Mouse (Mus musculus) liver, postnatal 0 days (tissue): ENCODE data around the gene Xrcc4. TPM values are rescaled to one million over a fixed set of nuclear protein-coding genes. Genes with fewer than 3 reads are reported as not detected.

Experiments
- ATAC-seq: fragments of 200-750 bp; cut with Nextera tagmentation; 2 replicates; pipeline ENCODE4 v1.8.0; 2017; ENCODE audit warnings: mild to moderate bottlenecking, moderate library complexity
- DNase-seq: peaks from one replicate; pipeline ENCODE4 v3.0.0-alpha.2; 2016
- H3K27ac ChIP-seq: fragments of 300-500 bp; sonication (generic); 2 replicates; pipeline ENCODE4 v1.5.1; 2014; ENCODE audit warnings: antibody characterized with exemption, moderate library complexity, mild to moderate bottlenecking, low read depth
- H3K27me3 ChIP-seq: fragments of 300-500 bp; sonication (generic); 2 replicates; pipeline ENCODE4 v1.6.1; 2014; ENCODE audit warnings: low read length, control low read depth, mixed read lengths; ENCODE audit not compliant: insufficient read depth
- H3K36me3 ChIP-seq: fragments of 300-500 bp; sonication (generic); replicated peaks from 2 replicates; pipeline ENCODE4 v1.6.1; 2014; ENCODE audit warnings: mild to moderate bottlenecking, control low read depth, low read length, moderate library complexity, mixed read lengths; ENCODE audit not compliant: insufficient read depth
- H3K4me1 ChIP-seq: fragments of 300-500 bp; sonication (generic); 2 replicates; pipeline ENCODE4 v1.6.1; 2014; ENCODE audit warnings: antibody characterized with exemption, mild to moderate bottlenecking, control low read depth; ENCODE audit not compliant: insufficient read depth
- H3K4me2 ChIP-seq: fragments of 300-500 bp; sonication (generic); 2 replicates; pipeline ENCODE4 v1.6.1; 2014; ENCODE audit warnings: low read depth, mild to moderate bottlenecking, low read length, moderate library complexity, mixed read lengths
- H3K4me3 ChIP-seq: fragments of 300-500 bp; sonication (generic); 2 replicates; pipeline ENCODE4 v1.5.1; 2014; ENCODE audit warnings: low read depth, low read length
- H3K9ac ChIP-seq: fragments of 300-500 bp; sonication (generic); replicated peaks from 2 replicates; pipeline ENCODE4 v1.6.1; 2014; ENCODE audit warnings: mild to moderate bottlenecking, moderate library complexity
- H3K9me3 ChIP-seq: fragments of 300-500 bp; sonication (generic); 2 replicates; pipeline ENCODE4 v1.6.1; 2016; ENCODE audit warnings: mild to moderate bottlenecking, control low read depth, low read length, mixed read lengths
- CTCF ChIP-seq: sonication (generic); IDR thresholded peaks from 2 replicates; pipeline ENCODE4 v1.5.1; 2016; ENCODE audit warnings: antibody characterized with exemption, low read depth
- EP300 ChIP-seq: IDR thresholded peaks from 2 replicates; pipeline ENCODE4 v1.6.1; 2016; ENCODE audit warnings: antibody characterized with exemption, low read depth, mild to moderate bottlenecking
- WGBS: fragments of 180-500 bp; shearing (Covaris S2); extraction: QIAGEN DNeasy Blood & Tissue Kit; methylation state at CpG from one replicate; pipeline ENCODE4 v1.1.7; 2014; ENCODE audit not compliant: insufficient replicate concordance; 5-methylcytosine and 5-hydroxymethylcytosine counted together
- polyA plus RNA-seq: library from polyadenylated mRNA; unstranded; fragments of >200 nt; fragmentation: Nextera tagmentation; extraction: Ambion mirVana; gene quantifications from 2 replicates; pipeline ENCODE4 v1.2.1, GENCODE M21; 2015

Gene Xrcc4
- polyA plus RNA-seq, 1 experiment from 2014 or later: 8.3 TPM

DNA sequence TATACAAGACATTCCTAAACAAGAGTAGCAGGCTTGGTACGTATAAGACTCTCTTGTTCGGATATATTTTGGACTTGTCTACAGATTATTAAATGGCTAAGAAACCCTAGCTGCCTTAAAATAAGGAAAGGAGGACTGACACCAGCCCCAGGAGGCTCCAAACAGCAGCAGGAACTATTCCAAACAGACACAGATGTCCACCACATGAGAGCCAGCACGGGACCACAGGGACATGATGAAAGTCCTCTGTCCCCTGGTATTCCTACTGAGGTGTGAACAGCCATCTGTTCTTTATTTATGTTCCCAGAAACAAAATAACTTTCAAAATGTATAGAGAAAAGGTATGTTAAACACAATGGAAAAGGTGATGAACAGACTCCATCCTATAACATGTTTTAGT lies 58.5 kb downstream of the Xrcc4 start:
- Histone ChIP-seq H3K9me3 (no peaks in the 10 kb centered on the region), H3K4me1 (no peaks in the 10 kb centered on the region), H3K4me2 (no peak overlapping the region), H3K9ac (no peak overlapping the region), H3K36me3 (no peaks in the 10 kb centered on the region), H3K4me3 (no peak overlapping the region), H3K27me3 (no peaks in the 10 kb centered on the region), H3K27ac (no peak overlapping the region)
- ATAC-seq: no peak
- TF ChIP-seq EP300 (no peak), CTCF (no peak)
- WGBS: 78% methylated on average over 3 of the region's 3 CpGs
- no peak for DNase-seq

- no peak for TF ChIP-seq CTCF
- no peak for TF ChIP-seq EP300
- DNase-seq (no peak), ATAC-seq (no peak)
- Histone ChIP-seq H3K4me1 (no peaks in the 10 kb centered on the region), H3K9ac (no peak overlapping the region), H3K27ac (no peak overlapping the region), H3K9me3 (no peaks in the 10 kb centered on the region), H3K4me2 (no peak overlapping the region), H3K27me3 (no peaks in the 10 kb centered on the region), H3K4me3 (no peak overlapping the region), H3K36me3 (no peaks in the 10 kb centered on the region)
- WGBS: 40% methylated on average over 3 of the region's 3 CpGs
These were observed 76.8 kb downstream of the Xrcc4 start for GRCm38 (mm10) chr13:90012620-90013019.

- Histone ChIP-seq H3K36me3 (no peaks in the 10 kb centered on the region), H3K9me3 (no peaks in the 10 kb centered on the region), H3K4me1 (no peaks in the 10 kb centered on the region), H3K27me3 (no peaks in the 10 kb centered on the region), H3K9ac (no peak overlapping the region), H3K27ac (no peak overlapping the region), H3K4me2 (no peak overlapping the region), H3K4me3 (no peak overlapping the region)
- WGBS: 38% methylated on average over 8 of the region's 8 CpGs
- ATAC-seq (no peak), DNase-seq (no peak)
- no peak for TF ChIP-seq EP300
- TF ChIP-seq CTCF: no peak
These were observed 77.2 kb downstream of the Xrcc4 start for GRCm38 (mm10) chr13:90012198-90012597.

DNA sequence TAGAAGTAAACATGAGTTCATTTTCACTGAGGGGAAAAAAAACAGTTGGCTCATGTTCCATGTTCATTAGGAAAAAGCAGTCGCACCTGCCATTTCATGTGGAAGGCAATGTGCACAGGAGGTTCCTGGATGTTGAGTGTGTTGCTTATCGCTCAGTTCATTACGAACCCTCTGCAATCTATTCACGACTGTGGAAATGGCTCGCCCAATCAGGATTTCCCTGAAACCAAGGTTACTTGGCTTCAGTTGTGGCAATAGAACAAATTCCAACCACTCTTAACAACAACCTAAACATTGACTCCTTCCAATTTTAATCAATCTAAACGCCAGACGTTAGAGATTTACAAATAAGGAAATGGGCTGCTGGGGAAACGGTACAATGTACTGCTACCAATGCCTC lies 78.3 kb downstream of the Xrcc4 start:
- Histone ChIP-seq H3K9me3 (no peaks in the 10 kb centered on the region), H3K36me3 (no peaks in the 10 kb centered on the region), H3K4me2 (no peak overlapping the region), H3K27ac (no peak overlapping the region), H3K27me3 (no peaks in the 10 kb centered on the region), H3K4me3 (no peak overlapping the region), H3K4me1 (no peaks in the 10 kb centered on the region), H3K9ac (no peak overlapping the region)
- WGBS: 75% methylated on average over 8 of the region's 8 CpGs
- no peak for TF ChIP-seq EP300
- no peak for TF ChIP-seq CTCF
- no peak for ATAC-seq
- DNase-seq: no peak

- DNase-seq (no peak), ATAC-seq (no peak)
- no peaks in the 10 kb centered on the region for H3K9me3 ChIP-seq
- H3K4me2 ChIP-seq: no peak overlapping the region
- H3K9ac ChIP-seq: no peak overlapping the region
- H3K36me3 ChIP-seq: no peaks in the 10 kb centered on the region
- no peak overlapping the region for H3K27ac ChIP-seq
- H3K4me1 ChIP-seq: no peaks in the 10 kb centered on the region
- H3K4me3 ChIP-seq: no peak overlapping the region
- no peaks in the 10 kb centered on the region for H3K27me3 ChIP-seq
- TF ChIP-seq CTCF (no peak), EP300 (no peak)
These were observed 79.6 kb downstream of the Xrcc4 start for GRCm38 (mm10) chr13:90009786-90010185.

GRCm38 (mm10) chr13:90005561-90005960 lies 83.8 kb downstream of the Xrcc4 start:
- no peaks in the 10 kb centered on the region for H3K36me3 ChIP-seq

DNA sequence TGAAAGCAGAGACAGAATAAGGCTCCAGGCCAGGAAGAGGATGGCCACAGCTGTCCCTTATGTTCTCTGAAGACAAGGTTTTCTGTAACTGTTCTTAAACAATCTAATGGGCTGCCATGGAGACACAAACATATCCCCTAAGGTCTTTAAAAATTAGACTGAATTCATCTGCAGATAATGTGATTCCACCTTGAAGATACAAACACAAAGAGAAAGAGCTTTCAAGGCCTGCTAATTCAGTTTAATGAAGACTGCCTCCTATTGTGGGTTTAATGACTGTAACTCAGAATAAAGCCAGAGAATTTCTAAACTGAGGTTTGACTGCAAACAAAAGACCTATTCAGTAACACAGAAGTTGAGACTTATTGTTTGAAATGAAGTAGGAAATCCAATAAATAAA lies 91.9 kb downstream of the Xrcc4 start:
- Histone ChIP-seq H3K9me3 (no peaks in the 10 kb centered on the region), H3K4me1 (no peaks in the 10 kb centered on the region), H3K36me3 (no peaks in the 10 kb centered on the region), H3K9ac (no peak overlapping the region), H3K27ac (no peak overlapping the region), H3K4me2 (no peak overlapping the region), H3K4me3 (no peak overlapping the region), H3K27me3 (no peaks in the 10 kb centered on the region)
- no peak for DNase-seq
- ATAC-seq: no peak
- TF ChIP-seq CTCF (no peak), EP300 (no peak)

More at GRCm38 (mm10) chr13:90005561-90005960, 83.8 kb downstream of the Xrcc4 start:
- TF ChIP-seq CTCF (no peak), EP300 (no peak)
- ATAC-seq (no peak), DNase-seq (no peak)
- Histone ChIP-seq H3K27ac (no peak overlapping the region), H3K4me1 (no peaks in the 10 kb centered on the region), H3K4me2 (no peak overlapping the region), H3K27me3 (no peaks in the 10 kb centered on the region), H3K9me3 (no peaks in the 10 kb centered on the region), H3K4me3 (no peak overlapping the region), H3K9ac (no peak overlapping the region)
- 86% methylated on average over 1 of the region's 1 CpGs for WGBS
